Mouse (Mus musculus) spleen, adult 10 weeks (tissue): Measurements from ENCODE around the gene Capsl. TPM values are rescaled to one million over a fixed set of nuclear protein-coding genes. Genes with fewer than 3 reads are reported as not detected.

Experiments
- polyA plus RNA-seq: library from polyadenylated mRNA; stranded (reverse); fragments of 350-450 nt; fragmentation: Illumina TruSeq; extraction: RNeasy Lipid Tissue Mini Kit (QIAGEN cat#74804); gene quantifications from one replicate; pipeline ENCODE4 v1.2.3, GENCODE M21; 2015; ENCODE audit warnings: low replicate concordance; ENCODE audit not compliant: insufficient read depth

Capsl gene
- polyA plus RNA-seq: 0.76 TPM

GRCm38 (mm10) chr15:9435534-9436180 is at the start of gene Capsl:
Capsl (plus strand) TSS chr15:9436028.

Other genes with a start within 250 kb of the Capsl start
- not detected for gene Ugt3a1, start 159.1 kb upstream of the Capsl start, polyA plus RNA-seq
- not detected for gene Ugt3a2, start 100.5 kb upstream of the Capsl start, polyA plus RNA-seq
- 143 TPM for gene Il7r, start 94.1 kb downstream of the Capsl start, polyA plus RNA-seq